Mouse (Mus musculus) liver, adult 2 months (tissue): ENCODE measurements around the gene Zbtb43.

Source experiments
- CTCF ChIP-seq: fragments of 200-500 bp; IDR thresholded peaks from 2 replicates; pipeline ENCODE4 v1.5.1; 2011; ENCODE audit warnings: low read depth, low read length, control low read depth
- POLR2A ChIP-seq: fragments of 200-500 bp; IDR thresholded peaks from 2 replicates; pipeline ENCODE4 v1.6.1; 2011; ENCODE audit warnings: low read length, control low read depth; ENCODE audit not compliant: insufficient read depth; ENCODE audit errors: extremely low read depth

DNA sequence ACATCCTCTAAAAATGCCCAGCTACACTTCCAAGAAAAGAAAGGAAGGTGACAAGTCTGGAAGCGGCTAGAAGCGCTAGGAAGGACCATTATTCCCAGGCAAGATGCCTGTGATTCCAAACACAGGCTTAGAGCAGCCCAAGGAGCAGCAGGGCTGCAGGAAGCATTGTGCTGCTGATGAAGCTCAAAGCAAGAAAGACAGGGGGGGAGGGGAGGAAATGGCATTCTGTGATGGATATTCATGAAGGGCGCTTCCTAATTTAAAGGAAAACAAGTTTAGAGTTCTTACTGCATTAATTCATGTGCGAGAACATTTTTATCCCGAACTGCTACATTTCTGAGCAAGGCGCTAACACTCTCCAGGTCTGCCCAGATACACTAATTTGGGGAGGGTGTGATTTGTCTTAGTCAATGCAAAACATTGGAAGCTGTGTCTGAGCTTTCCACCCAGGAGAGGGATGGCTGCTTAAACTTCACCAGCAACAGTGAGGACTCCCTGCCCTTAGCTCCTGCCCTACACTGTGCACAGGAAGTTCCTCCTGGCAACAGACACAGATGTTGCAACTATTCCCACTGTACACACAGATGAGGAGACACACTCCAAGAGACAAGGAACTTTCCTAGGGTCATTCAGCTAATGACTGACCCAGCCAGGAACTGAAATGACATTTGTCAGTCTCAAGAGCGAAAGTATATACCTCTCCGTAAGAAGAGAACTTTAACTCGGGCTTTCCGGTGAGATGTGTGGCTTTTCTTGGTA lies 41.5 kb downstream of the Zbtb43 start:
- TF ChIP-seq POLR2A (no peak), CTCF (no peak)
